In genomic region chr2:3602599-3602998, GRCm38 (mm10) we compare ENCODE assay signal across 19 mouse cellular contexts. TPM values are rescaled to one million over a fixed set of nuclear protein-coding genes. Genes with fewer than 3 reads are reported as not detected.
DNase-seq lines count a peak whose midpoint lies in the region; ATAC-seq lines count a peak whose summit lies in the region.
"Had no signal": no experiment of that assay in that cellular context is flagged by ENCODE, and none has a peak within 500 bp of the region (broad histone marks: within the 10 kb centered on the region; RNA-seq: fewer than 3 reads in every experiment).

No protein-coding gene starts in this region.

- peak; percentile 97 for ATAC-seq in cerebellum, adult (ENCODE audit: insufficient number of reproducible peaks, low FRiP score, low TSS enrichment)
- ATAC-seq: forebrain, embryonic 13.5 days; intestine, postnatal 0 days; liver, embryonic 12.5 days had no signal

- peak; percentile 81 for DNase-seq in left cerebral cortex, postnatal 4 days
- DNase-seq in left cerebral cortex, postnatal 14 days (ENCODE audit: low spot score in 2 of 2) = no peak
- peak; percentile 88 for DNase-seq in cerebellum, adult 8-10 months
- peak; percentile 86 to 93 for DNase-seq in cerebellum, postnatal 36 days
- DNase-seq in layer of hippocampus, adult 9-10 months (ENCODE audit: low spot score) = no peak
- DNase-seq in left cerebral cortex, adult 9 months (ENCODE audit: low spot score in 2 of 2) = no peak
- DNase-seq in lung, postnatal 4 days = no peak
- DNase-seq: adrenal gland, postnatal 36 days; gastrocnemius, adult 2 months; heart, postnatal 10 days; kidney, postnatal 36 days; layer of hippocampus, adult 9-11 months; lung, adult 2 months; lung, postnatal 14 days; thymus, adult 2 months had no signal

- intact Hi-C loops in left cerebral cortex, postnatal 4 days (cut with DNase I) = no loop called here
- intact Hi-C loops in left cerebral cortex, postnatal 14 days (cut with DNase I) = no loop called here

RNA-seq across cellular contexts. Expression of gene Fam107b, which starts 32.3 kb away (rescaled TPM):
- 10 to 100 TPM; 25.0 to 34.8 TPM for total RNA-seq in left cerebral cortex, postnatal 4 days (2021)
- total RNA-seq in left cerebral cortex, postnatal 14 days (2021) = 10 to 100 TPM in 1 of 2 experiments, 1 to 10 TPM in 1; 9.3 to 10.5 TPM

Comparison
In these comparisons a context has a peak if more than half of its experiments do, and no peak if none do; other contexts are left out.
1. DNase-seq: peak in left cerebral cortex, postnatal 4 days (single experiment), cerebellum, adult 8-10 months (single experiment) and cerebellum, postnatal 36 days (2 of 2); none in left cerebral cortex, postnatal 14 days (0 of 2), layer of hippocampus, adult 9-10 months (single experiment), left cerebral cortex, adult 9 months (0 of 2) and lung, postnatal 4 days (0 of 2).